Mouse (Mus musculus) hindbrain, embryonic 16.5 days (tissue): ENCODE results near the gene BC034090. TPM values are rescaled to one million over a fixed set of nuclear protein-coding genes. Genes with fewer than 3 reads are reported as not detected.

Source experiments
- ATAC-seq: fragments of 200-750 bp; cut with Nextera tagmentation; 2 replicates; pipeline ENCODE4 v1.8.0; 2017; ENCODE audit warnings: moderate TSS enrichment, moderate library complexity
- H3K27ac ChIP-seq: fragments of 300-500 bp; sonication (generic); 2 replicates; pipeline ENCODE4 v1.5.1; 2014; ENCODE audit warnings: low read depth, mild to moderate bottlenecking, control low read depth, low read length, moderate library complexity
- H3K27me3 ChIP-seq: fragments of 300-500 bp; sonication (generic); replicated peaks from 2 replicates; pipeline ENCODE4 v1.6.1; 2014; ENCODE audit warnings: low read length; ENCODE audit not compliant: control insufficient read depth, insufficient read depth
- H3K36me3 ChIP-seq: fragments of 300-500 bp; sonication (generic); 2 replicates; pipeline ENCODE4 v1.6.1; 2014; ENCODE audit warnings: mild to moderate bottlenecking, low read length, moderate library complexity, mixed read lengths; ENCODE audit not compliant: control insufficient read depth, insufficient read depth
- H3K4me1 ChIP-seq: fragments of 300-500 bp; sonication (generic); 2 replicates; pipeline ENCODE4 v1.6.1; 2014; ENCODE audit warnings: low read depth, low read length; ENCODE audit not compliant: control insufficient read depth, insufficient read depth
- H3K4me2 ChIP-seq: fragments of 300-500 bp; sonication (generic); 2 replicates; pipeline ENCODE4 v1.6.1; 2014; ENCODE audit warnings: mild to moderate bottlenecking, low read length, control low read depth, moderate library complexity
- H3K4me3 ChIP-seq: fragments of 300-500 bp; sonication (generic); 2 replicates; pipeline ENCODE4 v1.5.1; 2014; ENCODE audit warnings: mild to moderate bottlenecking, low read length, control low read depth, moderate library complexity
- H3K9ac ChIP-seq: fragments of 300-500 bp; sonication (generic); 2 replicates; pipeline ENCODE4 v1.6.1; 2014; ENCODE audit warnings: low read depth, mild to moderate bottlenecking, control low read depth, low read length, moderate library complexity
- H3K9me3 ChIP-seq: fragments of 300-500 bp; sonication (generic); 2 replicates; pipeline ENCODE4 v1.6.1; 2014; ENCODE audit warnings: mild to moderate bottlenecking, low read length, moderate library complexity; ENCODE audit not compliant: control insufficient read depth
- WGBS: fragments of 180-500 bp; shearing (Covaris S2); extraction: QIAGEN DNeasy Blood & Tissue Kit; methylation state at CpG from one replicate; pipeline ENCODE4 v1.1.7; 2014; 5-methylcytosine and 5-hydroxymethylcytosine counted together
- polyA plus RNA-seq: library from polyadenylated mRNA; unstranded; fragments of >200 nt; fragmentation: Nextera tagmentation; extraction: Ambion mirVana; gene quantifications from 2 replicates; pipeline ENCODE4 v1.2.1, GENCODE M21; 2015

BC034090 gene
- polyA plus RNA-seq, 1 experiment from 2014 or later = 6.1 TPM

GRCm38 (mm10) chr1:155238126-155238525 is 6.1 kb downstream of the BC034090 start:
- H3K4me1 ChIP-seq = peaks cover 26% of the 10 kb centered on the region

DNA sequence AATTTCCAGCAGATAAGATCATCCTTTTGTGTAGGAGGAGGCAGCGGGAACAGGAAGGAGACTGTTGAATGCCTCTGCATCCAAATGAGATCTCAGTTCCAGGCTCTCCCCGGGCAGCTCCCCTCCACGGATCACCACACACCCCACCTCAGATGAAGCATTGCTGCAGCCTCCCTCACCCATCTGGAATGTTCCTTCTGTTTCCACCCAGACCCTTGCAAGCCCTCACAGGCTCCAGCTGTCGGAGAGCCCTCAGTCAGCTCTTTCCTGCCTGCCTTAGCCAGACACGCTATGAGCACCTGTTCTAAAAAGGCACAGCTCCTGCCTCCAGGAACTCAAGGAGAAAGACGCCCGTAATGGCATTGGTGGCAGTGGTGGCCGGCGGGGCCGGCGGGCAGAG is 6.9 kb downstream of the BC034090 start:
- H3K4me1 ChIP-seq = peaks cover 34% of the 10 kb centered on the region
- H3K27ac ChIP-seq = no peak overlapping the region; the same call in 1 of the 2 replicates
- ATAC-seq = no peak

More at GRCm38 (mm10) chr1:155238126-155238525, 6.1 kb downstream of the BC034090 start:
- 83% methylated on average over 5 of the region's 5 CpGs for WGBS
- H3K27ac ChIP-seq = no peak overlapping the region
- no peaks in the 10 kb centered on the region for H3K36me3 ChIP-seq
- no peak for ATAC-seq
- H3K4me3 ChIP-seq = no peak overlapping the region
- H3K27me3 ChIP-seq = peaks cover 2% of the 10 kb centered on the region; the same call in 1 of the 2 replicates
- no peaks in the 10 kb centered on the region for H3K9me3 ChIP-seq
- H3K9ac ChIP-seq = no peak overlapping the region
- H3K4me2 ChIP-seq = no peak overlapping the region

DNA sequence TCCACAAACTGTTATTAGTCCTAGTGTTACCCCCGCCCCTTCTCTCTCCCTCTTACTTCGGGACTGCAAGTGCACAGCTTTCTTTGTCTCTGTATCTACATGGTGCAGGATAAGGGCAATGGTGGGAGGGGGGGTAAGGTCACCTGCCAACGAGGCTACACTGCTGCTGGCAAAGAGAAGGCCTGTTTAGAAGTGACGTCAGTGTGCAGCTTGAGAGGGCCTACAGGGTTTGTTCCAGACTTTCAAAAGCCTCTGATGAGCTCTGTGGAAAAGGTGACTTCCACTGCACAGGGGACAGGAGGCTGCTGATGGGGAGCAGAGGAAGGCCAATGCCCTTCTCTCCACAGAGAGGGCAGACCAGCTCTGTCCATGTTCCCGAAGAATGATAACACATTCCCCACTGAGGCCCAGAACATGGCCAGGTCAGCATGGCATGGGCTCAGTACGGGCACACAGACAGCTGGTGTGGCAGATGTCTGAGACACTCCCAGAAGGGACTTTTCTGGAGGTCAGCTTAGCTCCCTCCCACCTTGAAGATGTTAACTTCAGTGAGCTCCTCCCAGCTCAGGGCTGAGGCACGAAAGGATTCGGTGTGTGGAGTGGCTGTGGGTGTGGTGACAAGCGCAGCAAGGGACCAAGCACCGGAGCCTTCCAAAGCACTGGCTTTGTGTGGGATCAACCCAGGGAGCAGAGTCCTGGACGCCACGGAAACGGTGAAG is 7.8 kb downstream of the BC034090 start:
- Histone ChIP-seq H3K27ac (peak overlapping the region; percentile 30), H3K27me3 (no peaks in the 10 kb centered on the region), H3K4me2 (no peak overlapping the region), H3K4me3 (no peak overlapping the region), H3K9ac (0 out of 2 replicates have a peak overlapping the region, but pooled peaks have one; percentile 6), H3K9me3 (no peaks in the 10 kb centered on the region), H3K4me1 (peaks cover 39% of the 10 kb centered on the region), H3K36me3 (no peaks in the 10 kb centered on the region)
- ATAC-seq = no peak
- 40% methylated on average over 13 of the region's 13 CpGs for WGBS

More for the DNA sequence above, 6.9 kb downstream of the BC034090 start:
- Histone ChIP-seq H3K27me3 (no peaks in the 10 kb centered on the region), H3K9ac (no peak overlapping the region), H3K9me3 (no peaks in the 10 kb centered on the region), H3K36me3 (no peaks in the 10 kb centered on the region), H3K4me3 (no peak overlapping the region), H3K4me2 (no peak overlapping the region)
- WGBS = 61% methylated on average over 11 of the region's 11 CpGs

GRCm38 (mm10) chr1:155235641-155236040 is 8.6 kb downstream of the BC034090 start:
- Histone ChIP-seq H3K36me3 (no peaks in the 10 kb centered on the region), H3K9ac (no peak overlapping the region), H3K4me2 (no peak overlapping the region), H3K9me3 (no peaks in the 10 kb centered on the region), H3K4me3 (no peak overlapping the region), H3K4me1 (peaks cover 41% of the 10 kb centered on the region), H3K27me3 (no peaks in the 10 kb centered on the region), H3K27ac (no peak overlapping the region)
- WGBS = 40% methylated on average over 2 of the region's 2 CpGs
- no peak for ATAC-seq

DNA sequence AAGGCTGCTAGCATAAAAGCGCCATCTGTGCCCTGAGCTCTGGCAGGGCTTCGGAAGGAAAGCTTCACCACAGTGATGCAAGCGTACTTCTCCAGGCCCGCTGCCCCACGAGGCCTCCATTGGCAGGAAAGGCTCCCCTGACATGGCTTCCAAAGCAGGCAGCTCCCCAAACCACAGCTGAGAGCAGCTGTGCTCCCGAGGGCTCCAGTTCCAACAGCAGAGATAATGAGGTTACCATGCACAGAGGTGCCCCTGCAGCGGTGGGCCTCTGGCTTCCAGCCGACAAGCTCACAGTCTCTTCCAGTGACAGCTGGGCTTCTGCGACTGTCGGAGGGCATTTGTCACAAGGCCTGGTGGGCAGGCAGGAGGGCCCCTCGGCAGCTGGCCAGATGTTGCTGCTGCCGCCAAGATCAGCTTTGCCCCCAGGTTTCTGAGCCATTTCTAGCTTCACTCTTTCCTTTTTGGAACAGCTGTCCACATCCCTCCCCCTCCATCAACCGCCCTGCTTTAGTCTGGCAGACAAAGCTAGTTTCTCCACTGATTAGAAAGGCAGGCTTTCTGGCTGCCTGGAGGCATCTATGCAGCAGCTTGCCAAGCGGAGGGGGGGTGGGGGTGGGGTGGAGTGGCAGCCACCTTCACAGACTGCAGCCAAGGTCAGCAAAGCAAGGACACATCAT is 10.2 kb downstream of the BC034090 start:
- Histone ChIP-seq H3K36me3 (no peaks in the 10 kb centered on the region), H3K9ac (peak overlapping the region; percentile 44), H3K27ac (peak overlapping the region; percentile 81), H3K9me3 (no peaks in the 10 kb centered on the region), H3K27me3 (no peaks in the 10 kb centered on the region), H3K4me2 (peak overlapping the region; percentile 2; the same call in 1 of the 2 replicates), H3K4me3 (no peak overlapping the region), H3K4me1 (peaks cover 50% of the 10 kb centered on the region)
- WGBS = 10% methylated on average over 14 of the region's 14 CpGs
- peak; percentile 66 for ATAC-seq

DNA sequence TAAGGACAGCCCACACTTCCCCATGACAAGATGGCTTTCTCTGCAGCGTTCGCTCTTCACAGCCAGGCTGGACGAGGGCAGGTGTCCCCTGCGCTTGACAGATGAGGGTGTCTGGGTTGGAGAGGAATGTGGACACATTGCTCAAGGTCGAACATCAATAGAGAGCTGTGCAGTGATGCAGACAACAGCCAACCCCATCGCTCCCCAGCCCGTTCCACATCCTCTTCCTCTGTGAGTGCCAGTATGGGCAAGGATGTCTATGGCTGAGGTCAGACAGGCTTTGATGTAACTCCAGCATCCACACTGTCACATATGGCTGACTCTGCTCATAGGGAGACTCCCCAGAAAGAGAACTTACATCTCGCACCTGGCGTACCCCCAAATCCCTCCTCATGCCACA is 10.9 kb downstream of the BC034090 start:
- Histone ChIP-seq H3K4me3 (no peak overlapping the region), H3K4me2 (no peak overlapping the region), H3K4me1 (peaks cover 50% of the 10 kb centered on the region), H3K27ac (peak overlapping the region; percentile 81), H3K9me3 (no peaks in the 10 kb centered on the region), H3K36me3 (no peaks in the 10 kb centered on the region), H3K9ac (peak overlapping the region; percentile 9; the same call in 1 of the 2 replicates), H3K27me3 (no peaks in the 10 kb centered on the region)
- no peak for ATAC-seq
- WGBS = 66% methylated on average over 9 of the region's 9 CpGs

GRCm38 (mm10) chr1:155232786-155233185 is 11.5 kb downstream of the BC034090 start:
- H3K4me1 ChIP-seq = peaks cover 50% of the 10 kb centered on the region
- peak overlapping the region; percentile 81 for H3K27ac ChIP-seq
- 49% methylated on average over 6 of the region's 6 CpGs for WGBS
- no peaks in the 10 kb centered on the region for H3K9me3 ChIP-seq
- H3K36me3 ChIP-seq = no peaks in the 10 kb centered on the region
- H3K27me3 ChIP-seq = no peaks in the 10 kb centered on the region
- no peak overlapping the region for H3K4me3 ChIP-seq
- H3K4me2 ChIP-seq = no peak overlapping the region
- no peak for ATAC-seq
- H3K9ac ChIP-seq = no peak overlapping the region

DNA sequence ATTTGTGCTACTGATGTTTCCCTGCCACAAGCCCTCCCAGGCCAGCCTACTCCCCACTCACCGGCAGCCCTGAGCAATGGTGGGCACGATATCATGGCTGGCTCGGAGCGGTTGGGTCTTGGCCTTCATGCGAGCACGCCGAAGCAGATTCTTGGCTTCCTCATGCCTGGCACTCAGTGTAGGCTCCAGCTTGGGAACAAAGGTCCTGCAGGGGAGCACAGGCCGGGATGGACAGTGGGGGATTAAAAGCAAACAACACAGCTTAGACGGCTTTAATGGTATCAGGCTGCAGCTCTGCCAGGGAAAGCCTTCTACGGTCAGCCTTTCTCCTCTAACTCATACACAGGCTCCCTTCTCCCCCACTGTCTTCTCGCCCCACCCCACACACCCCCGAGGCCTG is 11.9 kb downstream of the BC034090 start:
- H3K9me3 ChIP-seq = no peaks in the 10 kb centered on the region
- H3K4me3 ChIP-seq = no peak overlapping the region
- peaks cover 48% of the 10 kb centered on the region for H3K4me1 ChIP-seq
- ATAC-seq = no peak
- H3K27ac ChIP-seq = peak overlapping the region; percentile 81
- H3K4me2 ChIP-seq = no peak overlapping the region
- no peak overlapping the region for H3K9ac ChIP-seq
- no peaks in the 10 kb centered on the region for H3K27me3 ChIP-seq
- WGBS = 55% methylated on average over 12 of the region's 12 CpGs
- H3K36me3 ChIP-seq = no peaks in the 10 kb centered on the region
